Mouse (Mus musculus) midbrain, embryonic 14.5 days (tissue): ENCODE measurements at regions not wholly inside any gene's neighbourhood (a gene's known extent, or its start where the extent isn't known, plus 50 kb on each side); places are given as distances from the start of the nearest gene placed in this dataset.

Experiments used
- ATAC-seq: fragments of 200-750 bp; cut with Nextera tagmentation; 2 replicates; pipeline ENCODE4 v1.8.0; 2017; ENCODE audit warnings: moderate number of reproducible peaks, moderate library complexity; ENCODE audit not compliant: low FRiP score, low TSS enrichment
- DNase-seq: peaks from one replicate; pipeline ENCODE4 v3.0.0-alpha.2; 2015
- H3K27ac ChIP-seq: fragments of 300-500 bp; sonication (generic); replicated peaks from 2 replicates; pipeline ENCODE4 v1.5.1; 2014; ENCODE audit warnings: mild to moderate bottlenecking, low read depth, low read length, moderate library complexity
- H3K27me3 ChIP-seq: fragments of 300-500 bp; sonication (generic); 2 replicates; pipeline ENCODE4 v1.6.1; 2014; ENCODE audit warnings: low read length, control low read depth, mixed read lengths; ENCODE audit not compliant: control insufficient read depth, insufficient read depth
- H3K36me3 ChIP-seq: fragments of 300-500 bp; sonication (generic); 2 replicates; pipeline ENCODE4 v1.6.1; 2014; ENCODE audit warnings: low read length, control low read depth; ENCODE audit not compliant: control insufficient read depth, insufficient read depth
- H3K4me1 ChIP-seq: fragments of 300-500 bp; sonication (generic); 2 replicates; pipeline ENCODE4 v1.6.1; 2014; ENCODE audit warnings: mild to moderate bottlenecking, antibody characterized with exemption, low read length, control low read depth; ENCODE audit not compliant: control insufficient read depth, insufficient read depth
- H3K4me2 ChIP-seq: fragments of 300-500 bp; sonication (generic); 2 replicates; pipeline ENCODE4 v1.6.1; 2014; ENCODE audit warnings: mild to moderate bottlenecking, low read length, moderate library complexity
- H3K4me3 ChIP-seq: fragments of 300-500 bp; sonication (generic); replicated peaks from 2 replicates; pipeline ENCODE4 v1.5.1; 2014; ENCODE audit warnings: low read depth, low read length
- H3K9ac ChIP-seq: fragments of 300-500 bp; sonication (generic); replicated peaks from 2 replicates; pipeline ENCODE4 v1.6.1; 2014; ENCODE audit warnings: mild to moderate bottlenecking, low read length, moderate library complexity
- H3K9me3 ChIP-seq: fragments of 300-500 bp; sonication (generic); 2 replicates; pipeline ENCODE4 v1.6.1; 2016; ENCODE audit warnings: low read length, control low read depth, mixed read lengths; ENCODE audit not compliant: control insufficient read depth
- WGBS: fragments of 180-500 bp; shearing (Covaris S2); extraction: QIAGEN DNeasy Blood & Tissue Kit; methylation state at CpG from one replicate; pipeline ENCODE4 v1.1.7; 2014; 5-methylcytosine and 5-hydroxymethylcytosine counted together

- Histone ChIP-seq H3K27me3 (no peaks in the 10 kb centered on the region), H3K4me2 (no peak overlapping the region), H3K4me1 (peaks cover 6% of the 10 kb centered on the region; the same call in 1 of the 2 replicates), H3K4me3 (no peak overlapping the region), H3K36me3 (no peaks in the 10 kb centered on the region), H3K27ac (no peak overlapping the region), H3K9me3 (no peaks in the 10 kb centered on the region), H3K9ac (no peak overlapping the region)
- ATAC-seq = no peak
- 96% methylated on average over 6 of the region's 6 CpGs for WGBS
- DNase-seq = no peak
These were observed 77.1 kb upstream of the Cnot2 start for GRCm38 (mm10) chr10:116658162-116658962.

- Histone ChIP-seq H3K4me1 (peaks cover 6% of the 10 kb centered on the region; the same call in 1 of the 2 replicates), H3K36me3 (no peaks in the 10 kb centered on the region), H3K4me2 (peak overlapping the region; percentile 22; the same call in 1 of the 2 replicates), H3K27ac (no peak overlapping the region), H3K9me3 (no peaks in the 10 kb centered on the region), H3K9ac (no peak overlapping the region), H3K27me3 (no peaks in the 10 kb centered on the region), H3K4me3 (no peak overlapping the region)
- DNase-seq (no peak), ATAC-seq (no peak)
- 61% methylated on average over 7 of the region's 7 CpGs for WGBS
These were observed 74.6 kb upstream of the Cnot2 start for GRCm38 (mm10) chr10:116655891-116656290.

- Histone ChIP-seq H3K4me1 (peaks cover 6% of the 10 kb centered on the region; the same call in 1 of the 2 replicates), H3K27me3 (no peaks in the 10 kb centered on the region), H3K9ac (no peak overlapping the region), H3K4me3 (no peak overlapping the region), H3K36me3 (no peaks in the 10 kb centered on the region), H3K27ac (no peak overlapping the region), H3K9me3 (no peaks in the 10 kb centered on the region), H3K4me2 (no peak overlapping the region)
- WGBS = 81% methylated on average over 6 of the region's 6 CpGs
- DNase-seq (no peak), ATAC-seq (no peak)
These were observed 73.9 kb upstream of the Cnot2 start for GRCm38 (mm10) chr10:116655018-116655807.

- Histone ChIP-seq H3K27ac (no peak overlapping the region), H3K4me2 (no peak overlapping the region)
- 95% methylated on average over 14 of the region's 14 CpGs for WGBS
These were observed 72.8 kb upstream of the Cnot2 start for GRCm38 (mm10) chr10:116654091-116654490.

GRCm38 (mm10) chr10:116653511-116653945 lies 72.2 kb upstream of the Cnot2 start:
- H3K27me3 ChIP-seq = no peaks in the 10 kb centered on the region
- H3K9ac ChIP-seq = no peak overlapping the region
- no peak for ATAC-seq
- H3K36me3 ChIP-seq = no peaks in the 10 kb centered on the region
- no peak overlapping the region for H3K4me2 ChIP-seq
- H3K27ac ChIP-seq = no peak overlapping the region
- H3K4me3 ChIP-seq = no peak overlapping the region
- H3K9me3 ChIP-seq = no peaks in the 10 kb centered on the region
- DNase-seq = peak; percentile 34
- peaks cover 6% of the 10 kb centered on the region; the same call in 1 of the 2 replicates for H3K4me1 ChIP-seq
- 66% methylated on average over 12 of the region's 12 CpGs for WGBS

More at GRCm38 (mm10) chr10:116654091-116654490, 72.8 kb upstream of the Cnot2 start:
- no peaks in the 10 kb centered on the region for H3K9me3 ChIP-seq
- H3K4me1 ChIP-seq = peaks cover 6% of the 10 kb centered on the region; the same call in 1 of the 2 replicates
- H3K27me3 ChIP-seq = no peaks in the 10 kb centered on the region
- no peak overlapping the region for H3K4me3 ChIP-seq
- ATAC-seq = no peak
- no peaks in the 10 kb centered on the region for H3K36me3 ChIP-seq
- no peak overlapping the region for H3K9ac ChIP-seq
- no peak for DNase-seq

- DNase-seq (no peak), ATAC-seq (no peak)
- Histone ChIP-seq H3K9me3 (no peaks in the 10 kb centered on the region), H3K4me3 (no peak overlapping the region), H3K4me1 (no peaks in the 10 kb centered on the region), H3K27me3 (no peaks in the 10 kb centered on the region), H3K4me2 (no peak overlapping the region), H3K27ac (no peak overlapping the region), H3K36me3 (no peaks in the 10 kb centered on the region), H3K9ac (no peak overlapping the region)
- WGBS = 96% methylated on average over 3 of the region's 3 CpGs
These were observed 68.0 kb upstream of the Cnot2 start for GRCm38 (mm10) chr10:116649287-116649686.

GRCm38 (mm10) chr10:116646035-116646434 lies 64.7 kb upstream of the Cnot2 start:
- no peaks in the 10 kb centered on the region for H3K4me1 ChIP-seq
- 71% methylated on average over 7 of the region's 7 CpGs for WGBS
- H3K4me2 ChIP-seq = no peak overlapping the region
- no peaks in the 10 kb centered on the region for H3K9me3 ChIP-seq
- H3K27me3 ChIP-seq = no peaks in the 10 kb centered on the region
- no peak for DNase-seq
- no peak overlapping the region for H3K9ac ChIP-seq
- ATAC-seq = no peak
- H3K4me3 ChIP-seq = no peak overlapping the region
- no peaks in the 10 kb centered on the region for H3K36me3 ChIP-seq
- H3K27ac ChIP-seq = no peak overlapping the region

GRCm38 (mm10) chr10:116645631-116646030 lies 64.3 kb upstream of the Cnot2 start:
- Histone ChIP-seq H3K4me1 (no peaks in the 10 kb centered on the region), H3K4me3 (no peak overlapping the region), H3K36me3 (no peaks in the 10 kb centered on the region), H3K27ac (no peak overlapping the region), H3K27me3 (no peaks in the 10 kb centered on the region), H3K9me3 (no peaks in the 10 kb centered on the region), H3K9ac (no peak overlapping the region), H3K4me2 (no peak overlapping the region)
- no peak for ATAC-seq
- no peak for DNase-seq
- 43% methylated on average over 7 of the region's 7 CpGs for WGBS
